Mouse (Mus musculus) layer of hippocampus, adult 2 months (tissue): ENCODE measurements around the gene Fbxo39. TPM values are rescaled to one million over a fixed set of nuclear protein-coding genes. Genes with fewer than 3 reads are reported as not detected.

Experiments
- DNase-seq, 2 experiments: peaks; one replicate each; pipeline ENCODE4 v3.0.0; 2022; ENCODE audit warnings: low spot score in 2 of 2
- H3K27ac ChIP-seq: fragments of 200-600 bp; 2 replicates; pipeline ENCODE4 v1.8.1; 2022
- H3K4me3 ChIP-seq: fragments of 200-600 bp; 2 replicates; pipeline ENCODE4 v1.8.1; 2022; ENCODE audit warnings: mild to moderate bottlenecking
- CTCF ChIP-seq: fragments of 200-600 bp; conservative IDR thresholded peaks from 2 replicates; pipeline ENCODE4 v1.8.1; 2022; ENCODE audit warnings: antibody characterized with exemption, mild to moderate bottlenecking, moderate library complexity
- total RNA-seq, 2 experiments: library from RNA; stranded (reverse); gene quantifications; 2 replicates each; pipeline ENCODE4 v1.2.3; 2021

The Fbxo39 gene
- total RNA-seq, 2 experiments from 2014 or later = not detected

GRCm38 (mm10) chr11:72286651-72287050 lies 27.6 kb upstream of the Fbxo39 start:
- H3K27ac ChIP-seq = no peak overlapping the region
- TF ChIP-seq CTCF = no peak
- no peak overlapping the region for H3K4me3 ChIP-seq
- DNase-seq = no peak

- no peak for DNase-seq
- H3K27ac ChIP-seq = no peak overlapping the region
- no peak overlapping the region for H3K4me3 ChIP-seq
- no peak for TF ChIP-seq CTCF
These were observed 27.1 kb upstream of the Fbxo39 start for GRCm38 (mm10) chr11:72287126-72287525.

GRCm38 (mm10) chr11:72287543-72287942 lies 26.7 kb upstream of the Fbxo39 start:
- H3K4me3 ChIP-seq = no peak overlapping the region
- no peak for DNase-seq
- H3K27ac ChIP-seq = no peak overlapping the region
- no peak for TF ChIP-seq CTCF

GRCm38 (mm10) chr11:72293116-72293515 lies 21.1 kb upstream of the Fbxo39 start:
- no peak for DNase-seq
- Histone ChIP-seq H3K27ac (no peak overlapping the region), H3K4me3 (no peak overlapping the region)
- no peak for TF ChIP-seq CTCF

- H3K27ac ChIP-seq = peak within 1 kb of the TSS; percentile 85
These were observed 12.9 kb upstream of the Fbxo39 start, which contains the start of gene Xaf1 for GRCm38 (mm10) chr11:72301334-72301733. Gene Xaf1, plus strand, starts transcription at chr11:72301629.

GRCm38 (mm10) chr11:72302230-72302629 lies 12.0 kb upstream of the Fbxo39 start:
- peak overlapping the region; percentile 46 for H3K4me3 ChIP-seq

More at GRCm38 (mm10) chr11:72301334-72301733, 12.9 kb upstream of the Fbxo39 start, which contains the start of gene Xaf1:
- H3K4me3 ChIP-seq = peak within 1 kb of the TSS; percentile 46
- DNase-seq = no peak
- TF ChIP-seq CTCF = no peak

GRCm38 (mm10) chr11:72307461-72307860 lies 6.8 kb upstream of the Fbxo39 start:
- H3K27ac ChIP-seq = peak overlapping the region; percentile 25; the same call in 1 of the 2 replicates
- H3K4me3 ChIP-seq = no peak overlapping the region
- no peak for TF ChIP-seq CTCF
- peak; percentile 23 to 29 for DNase-seq

More at GRCm38 (mm10) chr11:72302230-72302629, 12.0 kb upstream of the Fbxo39 start:
- TF ChIP-seq CTCF = no peak
- peak; percentile 69 to 78 for DNase-seq
- H3K27ac ChIP-seq = peak overlapping the region; percentile 85

- no peak overlapping the region for H3K27ac ChIP-seq
- no peak overlapping the region for H3K4me3 ChIP-seq
- no peak for TF ChIP-seq CTCF
- no peak for DNase-seq
These were observed 5.3 kb upstream of the Fbxo39 start for GRCm38 (mm10) chr11:72308982-72309381.

- Histone ChIP-seq H3K27ac (no peak overlapping the region), H3K4me3 (no peak overlapping the region)
- DNase-seq = no peak
- no peak for TF ChIP-seq CTCF
These were observed 3.8 kb upstream of the Fbxo39 start for GRCm38 (mm10) chr11:72310491-72310890.

GRCm38 (mm10) chr11:72311355-72312001 lies 2.8 kb upstream of the Fbxo39 start:
- H3K4me3 ChIP-seq = no peak overlapping the region
- no peak overlapping the region for H3K27ac ChIP-seq
- TF ChIP-seq CTCF = no peak
- no peak for DNase-seq

GRCm38 (mm10) chr11:72318026-72318425 lies 3.8 kb downstream of the Fbxo39 start:
- Histone ChIP-seq H3K4me3 (no peak overlapping the region), H3K27ac (no peak overlapping the region)
- DNase-seq = no peak
- TF ChIP-seq CTCF = no peak

GRCm38 (mm10) chr11:72324431-72324830 lies 10.2 kb downstream of the Fbxo39 start:
- no peak overlapping the region for H3K27ac ChIP-seq
- H3K4me3 ChIP-seq = no peak overlapping the region
- TF ChIP-seq CTCF = peak; percentile 78
- no peak for DNase-seq

- H3K4me3 ChIP-seq = no peak overlapping the region
- no peak for TF ChIP-seq CTCF
- no peak overlapping the region for H3K27ac ChIP-seq
- no peak for DNase-seq
These were observed 11.5 kb downstream of the Fbxo39 start for GRCm38 (mm10) chr11:72325701-72326100.
